ENCODE assay signal across 8 mouse cellular contexts in genomic region chr12:30050235-30050634, GRCm38 (mm10).
DNase-seq lines count a peak whose midpoint lies in the region; ATAC-seq lines count a peak whose summit lies in the region.

No protein-coding gene starts in this region.

- ATAC-seq in kidney, embryonic 14.5 days (ENCODE audit: low FRiP score, low TSS enrichment), result no peak
- peak; percentile 33; the same call in 1 of the 2 replicates for ATAC-seq in granulocyte monocyte progenitor cell, adult 5-6 weeks (replicated peaks; ENCODE audit: poor library complexity, severe bottlenecking)

- no peaks in the 10 kb centered on the region for H3K4me1 ChIP-seq in kidney, embryonic 14.5 days (ENCODE audit: control insufficient read depth, insufficient read depth, low read length)

- H3K4me3 ChIP-seq in kidney, embryonic 14.5 days (ENCODE audit: low read length), result no peak overlapping the region

- no peak overlapping the region for H3K27ac ChIP-seq in kidney, embryonic 14.5 days (ENCODE audit: low read depth, low read length)

- H3K9me3 ChIP-seq in kidney, embryonic 14.5 days (ENCODE audit: control insufficient read depth, low read length), result no peaks in the 10 kb centered on the region

- intact Hi-C loops in left cerebral cortex, postnatal 4 days (cut with DNase I), result loop anchor here (2.0 to 10.0 kb wide), 3 partner anchors 155 to 527 kb away; partner anchors contain the start of gene Sntg2

- WGBS in kidney, embryonic 14.5 days, result 21% methylated on average over 4 of the region's 4 CpGs

- no peaks in the 10 kb centered on the region for H3K36me3 ChIP-seq in kidney, embryonic 14.5 days (ENCODE audit: control insufficient read depth, insufficient read depth, low read length)

- no peaks in the 10 kb centered on the region for H3K27me3 ChIP-seq in kidney, embryonic 14.5 days (ENCODE audit: control insufficient read depth, insufficient read depth, low read length)

- no peak overlapping the region for H3K4me2 ChIP-seq in kidney, embryonic 14.5 days (replicated peaks; ENCODE audit: low read depth, low read length)

- DNase-seq in kidney, adult 11 months, result peak; percentile 14
- peak; percentile 44 for DNase-seq in NIH3T3 (ENCODE audit: low read depth)
- peak; percentile 22 for DNase-seq in cerebellum, adult 9-11 months
- DNase-seq in left cerebral cortex, postnatal 4 days, result peak; percentile 67
- peak; percentile 75 for DNase-seq in retina, postnatal 1 day
- no peak for DNase-seq in urinary bladder, postnatal 4 days (ENCODE audit: low spot score in 2 of 2)

- H3K9ac ChIP-seq in kidney, embryonic 14.5 days (ENCODE audit: low read depth, low read length), result no peak overlapping the region

Comparison
In these comparisons a context has a peak if more than half of its experiments do, and no peak if none do; other contexts are left out.
1. DNase-seq: peak in kidney, adult 11 months (single experiment), NIH3T3 (single experiment), cerebellum, adult 9-11 months (single experiment), left cerebral cortex, postnatal 4 days (single experiment) and retina, postnatal 1 day (single experiment); none in urinary bladder, postnatal 4 days (0 of 2).